In genomic region chr12:73875078-73875619, GRCm38 (mm10) we compare ENCODE assay signal across 27 mouse cellular contexts. TPM values are rescaled to one million over a fixed set of nuclear protein-coding genes. Genes with fewer than 3 reads are reported as not detected.
DNase-seq lines count a peak whose midpoint lies in the region; ATAC-seq lines count a peak whose summit lies in the region.
"Had no signal": no experiment of that assay in that cellular context is flagged by ENCODE, and none has a peak within 500 bp of the region (broad histone marks: within the 10 kb centered on the region; RNA-seq: fewer than 3 reads in every experiment).

No protein-coding gene starts in this region.

- no peak for ATAC-seq in heart, embryonic 13.5 days (ENCODE audit: extremely low read depth, insufficient number of reproducible peaks, low FRiP score, low TSS enrichment)
- ATAC-seq in CD4-positive, CD25-positive, alpha-beta regulatory T cell, adult 4 months, result peak; percentile 48
- ATAC-seq: forebrain, embryonic 14.5 days; hindbrain, embryonic 16.5 days; intestine, embryonic 16.5 days; midbrain, embryonic 15.5 days had no signal

- no peak overlapping the region for H3K27ac ChIP-seq in heart, embryonic 13.5 days (replicated peaks)
- H3K27ac ChIP-seq: limb, embryonic 12.5 days; liver, embryonic 15.5 days; lung, embryonic 15.5 days; macrophage; midbrain, embryonic 15.5 days; neural tube, embryonic 15.5 days had no signal

- no peaks in the 10 kb centered on the region for H3K27me3 ChIP-seq in heart, embryonic 13.5 days (replicated peaks)
- H3K27me3 ChIP-seq: limb, embryonic 12.5 days; liver, embryonic 15.5 days; lung, embryonic 15.5 days; midbrain, embryonic 15.5 days; neural tube, embryonic 15.5 days had no signal

- no peaks in the 10 kb centered on the region for H3K9me3 ChIP-seq in heart, embryonic 13.5 days
- H3K9me3 ChIP-seq: G1E; limb, embryonic 12.5 days; liver, embryonic 15.5 days; lung, embryonic 15.5 days; midbrain, embryonic 15.5 days; neural tube, embryonic 15.5 days had no signal

- no peak overlapping the region for H3K4me2 ChIP-seq in heart, embryonic 13.5 days
- H3K4me2 ChIP-seq: limb, embryonic 12.5 days; liver, embryonic 15.5 days; lung, embryonic 15.5 days; midbrain, embryonic 15.5 days; neural tube, embryonic 15.5 days had no signal

- H3K4me1 ChIP-seq in heart, embryonic 13.5 days, result peaks cover 6% of the 10 kb centered on the region
- H3K4me1 ChIP-seq: limb, embryonic 12.5 days; liver, embryonic 15.5 days; midbrain, embryonic 15.5 days; neural tube, embryonic 15.5 days had no signal

- WGBS in heart, embryonic 13.5 days, result 32% methylated on average over 7 of the region's 7 CpGs

- H3K9ac ChIP-seq in heart, embryonic 13.5 days, result 0 out of 2 replicates have a peak overlapping the region, but pooled peaks have one; percentile 47
- H3K9ac ChIP-seq: limb, embryonic 12.5 days; liver, embryonic 15.5 days; lung, embryonic 15.5 days; midbrain, embryonic 15.5 days; neural tube, embryonic 15.5 days had no signal

- peak; percentile 35 to 43 for DNase-seq in cerebellum, postnatal 14 days
- DNase-seq in cerebellum, adult 9-10 months, result no peak
- no peak for DNase-seq in heart, adult 9 months (ENCODE audit: low spot score in 2 of 2)
- peak; percentile 52 for DNase-seq in CD4-positive helper T cell, adult 2 months (ENCODE audit: low read depth, low spot score)
- DNase-seq in left cerebral cortex, adult 9 months (ENCODE audit: low spot score in 2 of 2), result no peak
- DNase-seq: adrenal gland, postnatal 10 days; gastrocnemius, postnatal 14 days; heart, postnatal 14 days; kidney, adult 9 months; kidney, postnatal 14 days; layer of hippocampus, adult 9-11 months; retina, postnatal 1 day; right cerebral cortex, postnatal 25 days; spleen, adult 18-20 months; thymus, postnatal 14 days had no signal

- no peak overlapping the region for H3K4me3 ChIP-seq in heart, embryonic 13.5 days
- H3K4me3 ChIP-seq: limb, embryonic 12.5 days; liver, embryonic 15.5 days; lung, embryonic 15.5 days; midbrain, embryonic 15.5 days; neural tube, embryonic 15.5 days had no signal

- H3K36me3 ChIP-seq in heart, embryonic 13.5 days, result no peaks in the 10 kb centered on the region
- H3K36me3 ChIP-seq: G1E; limb, embryonic 12.5 days; liver, embryonic 15.5 days; lung, embryonic 15.5 days; midbrain, embryonic 15.5 days; neural tube, embryonic 15.5 days had no signal

RNA-seq across cellular contexts. Expression of gene Hif1a, which starts 26.0 kb away (rescaled TPM):
- polyA plus RNA-seq in heart, embryonic 13.5 days (2015; fragmentation: Nextera tagmentation; extraction: Ambion mirVana), result 124 and 131 TPM in 2 replicates
- polyA plus RNA-seq in CD4-positive, CD25-positive, alpha-beta regulatory T cell, adult 4 months (2017; shearing (Covaris generic)), result 10 to 100 TPM; 71.8 to 75.2 TPM

Comparison
In these comparisons a context has a peak if more than half of its experiments do, and no peak if none do; other contexts are left out.
1. DNase-seq: peak in cerebellum, postnatal 14 days (2 of 2) and CD4-positive helper T cell, adult 2 months (single experiment); none in cerebellum, adult 9-10 months (single experiment), heart, adult 9 months (0 of 2) and left cerebral cortex, adult 9 months (0 of 2).